Mouse (Mus musculus) E14TG2a.4 (cell line): ENCODE data around the gene Tepp.

Experiments
- CTCF ChIP-seq: conservative IDR thresholded peaks from 2 replicates; pipeline ENCODE4 v1.5.1; 2014; ENCODE audit warnings: low read length
- NANOG ChIP-seq: IDR thresholded peaks from 2 replicates; pipeline ENCODE4 v1.6.1; 2014; ENCODE audit warnings: borderline replicate concordance, low read length, mixed read lengths
- POU5F1 ChIP-seq: IDR thresholded peaks from 2 replicates; pipeline ENCODE4 v1.6.1; 2014; ENCODE audit warnings: low read length, borderline replicate concordance

DNA sequence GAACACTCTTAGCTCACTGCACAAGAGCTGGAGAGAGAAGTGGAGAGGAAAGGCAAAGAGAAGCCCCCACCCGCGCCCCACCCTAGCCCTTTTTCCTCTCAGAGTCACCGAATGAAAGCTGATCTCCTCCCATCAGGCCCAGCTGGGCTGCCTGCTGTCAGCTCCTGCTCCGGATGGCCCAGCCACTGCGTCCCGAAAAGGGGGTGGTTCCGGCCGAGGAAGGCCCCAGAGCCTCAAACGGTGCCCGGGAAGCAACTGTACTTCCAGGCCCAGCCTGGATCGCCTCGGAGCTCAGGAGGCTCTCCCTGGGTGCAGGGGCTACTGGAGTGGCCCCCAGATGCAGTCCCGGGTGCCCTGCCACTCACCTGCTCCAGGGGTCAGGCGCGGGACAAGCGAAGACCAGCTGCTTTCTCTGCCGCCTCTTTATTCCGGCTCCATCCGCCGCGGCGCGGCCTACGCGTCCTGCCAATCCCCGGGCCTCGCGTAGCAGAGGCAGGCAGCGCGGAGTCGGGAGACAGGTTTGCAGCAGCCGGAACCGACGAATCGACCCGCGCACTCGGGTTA is 20.9 kb downstream of the Tepp start:
- no peak for TF ChIP-seq CTCF
- no peak for TF ChIP-seq POU5F1
- no peak for TF ChIP-seq NANOG
